Mouse (Mus musculus): ENCODE results near the gene Gypa. TPM values are rescaled to one million over a fixed set of nuclear protein-coding genes. Genes with fewer than 3 reads are reported as not detected.

Gene Gypa
- total and polyA plus RNA-seq, 3 experiments, result 15.9 to 19.8 TPM; not detected in 1

- TF ChIP-seq EP300 (IDR thresholded peaks at IDR 0.05; ENCODE audit: low read depth in 1 of 2, low read length in 2 of 2), result peak in 1 of 2 experiments; percentile 57; a peak in 2 of 4 replicates
- TF ChIP-seq BHLHE40 (IDR thresholded peaks at IDR 0.05; ENCODE audit: borderline replicate concordance, low read depth, low read length), result no peak
- no peak for TF ChIP-seq E2F4 (IDR thresholded peaks at IDR 0.05; ENCODE audit: borderline replicate concordance, low read depth, low read length)
Measured at GRCm38 (mm10) chr8:80497323-80497722, 3.7 kb downstream of the Gypa start (continued).

GRCm38 (mm10) chr8:80500244-80500643, 6.7 kb downstream of the Gypa start:
- Histone ChIP-seq H3K36me3 (ENCODE audit: control insufficient read depth in 1 of 2, insufficient read depth in 2 of 2, low read length in 2 of 2) (peaks cover 0 to 53% of the 10 kb centered on the region in 2 experiments; a peak in 3 of 4 replicates), H3K9me3 (replicated peaks; ENCODE audit: insufficient read depth, low read length) (no peaks in the 10 kb centered on the region), H3K4me3 (ENCODE audit: control insufficient read depth in 1 of 2, insufficient read depth in 1 of 2, low read depth in 2 of 2, low read length in 2 of 2) (no peak overlapping the region), H3K9ac (ENCODE audit: control insufficient read depth, low read depth, low read length, poor library complexity, severe bottlenecking) (no peak overlapping the region), H3K79me2 (ENCODE audit: control insufficient read depth, insufficient read depth, low read length, poor library complexity) (no peaks in the 10 kb centered on the region), H3K27ac (ENCODE audit: control insufficient read depth, low read depth, low read length) (peak overlapping the region; percentile 88), H3K4me1 (ENCODE audit: control insufficient read depth in 1 of 2, insufficient read depth in 2 of 2, low read length in 2 of 2) (peaks cover 24 to 33% of the 10 kb centered on the region in 2 experiments), H3K27me3 (ENCODE audit: control insufficient read depth in 1 of 2, insufficient read depth in 2 of 2, low read length in 2 of 2) (no peaks in the 10 kb centered on the region)
- peak; percentile 85 for DNase-seq (ENCODE audit: low read depth, low spot score)
- TF ChIP-seq RAD21 (IDR thresholded peaks at IDR 0.05; ENCODE audit: low read depth, low read length) (no peak), KAT2A (conservative IDR thresholded peaks at IDR 0.05; ENCODE audit: low read depth, low read length) (no peak), GATA1 (IDR thresholded peaks at IDR 0.05; ENCODE audit: low read depth, low read length) (peak; percentile 93), USF1 (IDR thresholded peaks at IDR 0.05; ENCODE audit: low read depth, low read length) (no peak), BHLHE40 (IDR thresholded peaks at IDR 0.05; ENCODE audit: borderline replicate concordance, low read depth, low read length) (no peak), MAFK (IDR thresholded peaks at IDR 0.05; ENCODE audit: borderline replicate concordance, low read depth, low read length) (no peak), ZNF384 (IDR thresholded peaks at IDR 0.05; ENCODE audit: low read depth, low read length) (no peak), TCF12 (IDR thresholded peaks at IDR 0.05; ENCODE audit: low read depth, low read length) (peak; percentile 96), MYB (IDR thresholded peaks at IDR 0.05; ENCODE audit: low read depth, low read length) (no peak), MAZ (IDR thresholded peaks at IDR 0.05; ENCODE audit: low read depth, low read length) (0 out of 2 replicates have a peak, but pooled peaks have one; percentile 38), NELFE (IDR thresholded peaks at IDR 0.05; ENCODE audit: low read depth, low read length) (no peak), ZC3H11A (IDR thresholded peaks at IDR 0.05; ENCODE audit: low read depth, low read length) (no peak), UBTF (IDR thresholded peaks at IDR 0.05; ENCODE audit: borderline replicate concordance, insufficient read depth, low read depth, low read length) (no peak; the same call in 1 of the 2 replicates), RCOR1 (IDR thresholded peaks at IDR 0.05; ENCODE audit: low read depth, low read length) (peak; percentile 82), SMC3 (IDR thresholded peaks at IDR 0.05; ENCODE audit: low read depth, low read length) (no peak), ELF1 (IDR thresholded peaks at IDR 0.05; ENCODE audit: low read depth, low read length) (no peak), ETS1 (IDR thresholded peaks at IDR 0.05; ENCODE audit: low read depth, low read length) (peak; percentile 83), ZKSCAN1 (IDR thresholded peaks at IDR 0.05; ENCODE audit: low read depth, low read length) (no peak), POLR2A (IDR thresholded peaks at IDR 0.05; ENCODE audit: control insufficient read depth in 1 of 2, insufficient read depth in 1 of 2, low read depth in 1 of 2, low read length in 2 of 2, poor library complexity in 1 of 2) (no peak), TAL1 (IDR thresholded peaks at IDR 0.05; ENCODE audit: low read length) (peak; percentile 97), CHD2 (IDR thresholded peaks at IDR 0.05; ENCODE audit: low read length) (no peak; the same call in 1 of the 2 replicates), MXI1 (IDR thresholded peaks at IDR 0.05; ENCODE audit: low read depth, low read length) (0 out of 2 replicates have a peak, but pooled peaks have one; percentile 20), HCFC1 (IDR thresholded peaks at IDR 0.05; ENCODE audit: low read depth, low read length) (no peak), ZMIZ1 (IDR thresholded peaks at IDR 0.05; ENCODE audit: low read depth, low read length) (no peak), POLR2AphosphoS2 (IDR thresholded peaks at IDR 0.05; ENCODE audit: low read length) (no peak), TBP (IDR thresholded peaks at IDR 0.05; ENCODE audit: low read depth, low read length) (peak; percentile 69), USF2 (IDR thresholded peaks at IDR 0.05; ENCODE audit: borderline replicate concordance in 1 of 2, insufficient read depth in 1 of 2, low read depth in 1 of 2, low read length in 2 of 2) (no peak), EP300 (IDR thresholded peaks at IDR 0.05; ENCODE audit: low read depth in 1 of 2, low read length in 2 of 2) (peak; percentile 89 to 95), JUND (IDR thresholded peaks at IDR 0.05; ENCODE audit: low read depth, low read length) (no peak), GABPA (IDR thresholded peaks at IDR 0.05; ENCODE audit: low read depth, low read length) (no peak), CHD1 (IDR thresholded peaks at IDR 0.05; ENCODE audit: low read depth, low read length) (no peak), E2F4 (IDR thresholded peaks at IDR 0.05; ENCODE audit: borderline replicate concordance, low read depth, low read length) (no peak), POLR2AphosphoS5 (IDR thresholded peaks at IDR 0.05; ENCODE audit: borderline replicate concordance, low read depth, low read length) (no peak), MEF2A (IDR thresholded peaks at IDR 0.05; ENCODE audit: extremely low read depth, insufficient replicate concordance, low read depth, low read length, poor library complexity, severe bottlenecking) (no peak)
